Mouse (Mus musculus): Measurements from ENCODE around the gene Pcsk5.
"Not testable (repeated sequence)": the region's sequence is repeated elsewhere in the genome, so short reads cannot be mapped to it uniquely, and the experiment has no call there.

Gene Pcsk5

DNA sequence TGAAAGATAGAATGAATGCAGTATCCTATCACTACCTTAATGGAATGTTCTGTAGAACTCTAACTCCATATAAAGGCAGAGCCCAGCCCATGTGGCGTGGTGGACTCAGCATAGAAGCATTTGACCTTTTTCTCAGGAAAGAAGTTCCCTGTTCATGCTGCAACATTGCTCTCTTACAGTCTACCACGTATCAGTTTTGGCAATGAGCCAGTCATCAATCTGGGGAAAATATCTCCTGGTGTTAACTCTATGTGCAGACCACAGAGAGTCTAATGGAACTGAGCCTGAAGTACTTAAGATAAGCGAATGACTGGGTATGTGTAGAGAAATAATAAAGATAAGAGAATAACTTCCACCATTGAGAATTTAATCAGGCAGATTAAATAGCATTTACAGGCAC is 270.2 kb downstream of the Pcsk5 start:
- no peak for DNase-seq

DNA sequence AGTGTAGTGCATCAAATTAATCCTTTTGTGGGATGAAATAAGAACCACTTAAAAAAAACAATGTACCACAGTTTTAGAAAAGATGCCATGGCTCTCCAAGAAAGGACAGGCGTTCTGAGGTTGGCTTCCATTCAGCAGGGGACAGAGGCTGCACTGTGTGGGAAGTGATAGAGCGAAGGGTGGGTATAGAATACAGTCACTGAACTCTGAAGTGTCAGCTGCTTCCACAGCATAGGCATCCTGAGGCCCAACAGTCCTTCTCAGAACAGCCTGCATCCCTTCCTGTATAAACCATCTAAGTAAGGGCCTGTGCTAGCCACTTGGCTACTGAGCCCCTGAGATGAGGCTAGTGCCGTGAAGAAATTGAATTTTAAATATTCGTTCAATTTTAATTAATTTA is 271.3 kb downstream of the Pcsk5 start:
- no peak for DNase-seq

GRCm38 (mm10) chr19:17558764-17559163 is 278.7 kb downstream of the Pcsk5 start:
- DNase-seq, result no peak

- no peak for DNase-seq
These were observed 282.3 kb downstream of the Pcsk5 start for GRCm38 (mm10) chr19:17555159-17555558.

DNA sequence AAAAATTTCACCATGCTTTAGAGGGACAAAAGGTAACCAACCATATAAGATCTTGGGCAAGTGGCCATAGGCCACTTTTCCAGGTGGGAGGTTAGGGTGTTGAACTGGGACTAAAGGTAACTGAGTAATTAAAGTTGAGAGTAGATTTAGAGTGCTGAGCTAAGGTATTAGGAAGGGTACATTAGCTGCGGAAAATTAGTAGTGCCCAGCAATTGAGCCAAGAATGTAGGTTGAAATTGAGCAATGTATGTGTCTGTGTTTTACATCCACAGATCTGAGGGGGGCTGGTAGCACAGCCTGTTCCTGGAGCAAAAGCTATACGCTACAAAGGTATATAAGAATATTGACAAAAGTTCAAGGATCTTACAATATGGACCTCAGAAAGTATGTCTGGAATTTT is 282.9 kb downstream of the Pcsk5 start:
- DNase-seq, result no peak

GRCm38 (mm10) chr19:17553396-17554100 is 283.9 kb downstream of the Pcsk5 start:
- no peak for DNase-seq

GRCm38 (mm10) chr19:17528746-17529532 is 308.5 kb downstream of the Pcsk5 start:
- DNase-seq, result no peak

- DNase-seq, result no peak
These were observed 311.9 kb downstream of the Pcsk5 start for GRCm38 (mm10) chr19:17525558-17525957.

- no peak for DNase-seq
These were observed 323.0 kb downstream of the Pcsk5 start for GRCm38 (mm10) chr19:17514456-17514855.

GRCm38 (mm10) chr19:17511283-17511682 is 326.1 kb downstream of the Pcsk5 start:
- no peak for DNase-seq

DNA sequence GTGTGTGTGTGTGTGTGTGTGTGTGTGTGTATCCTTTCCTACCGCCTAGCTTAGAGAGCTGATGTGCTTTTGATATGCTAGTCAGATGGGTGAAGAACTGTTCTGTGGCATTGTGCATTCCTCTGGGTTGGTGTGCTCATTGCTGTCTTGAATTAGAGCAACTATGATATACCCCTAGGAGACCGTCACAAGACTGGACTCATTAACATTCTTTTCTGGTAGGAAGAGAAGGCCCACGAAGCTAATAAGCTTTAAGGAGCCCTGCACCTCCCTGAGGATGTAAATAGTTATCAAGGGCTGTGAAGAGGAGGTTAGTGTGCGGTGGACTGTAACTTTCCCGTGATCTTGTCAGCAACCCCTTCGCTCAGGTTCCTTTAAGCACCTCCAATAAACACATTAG is 333.2 kb downstream of the Pcsk5 start:
- no peak for DNase-seq

DNA sequence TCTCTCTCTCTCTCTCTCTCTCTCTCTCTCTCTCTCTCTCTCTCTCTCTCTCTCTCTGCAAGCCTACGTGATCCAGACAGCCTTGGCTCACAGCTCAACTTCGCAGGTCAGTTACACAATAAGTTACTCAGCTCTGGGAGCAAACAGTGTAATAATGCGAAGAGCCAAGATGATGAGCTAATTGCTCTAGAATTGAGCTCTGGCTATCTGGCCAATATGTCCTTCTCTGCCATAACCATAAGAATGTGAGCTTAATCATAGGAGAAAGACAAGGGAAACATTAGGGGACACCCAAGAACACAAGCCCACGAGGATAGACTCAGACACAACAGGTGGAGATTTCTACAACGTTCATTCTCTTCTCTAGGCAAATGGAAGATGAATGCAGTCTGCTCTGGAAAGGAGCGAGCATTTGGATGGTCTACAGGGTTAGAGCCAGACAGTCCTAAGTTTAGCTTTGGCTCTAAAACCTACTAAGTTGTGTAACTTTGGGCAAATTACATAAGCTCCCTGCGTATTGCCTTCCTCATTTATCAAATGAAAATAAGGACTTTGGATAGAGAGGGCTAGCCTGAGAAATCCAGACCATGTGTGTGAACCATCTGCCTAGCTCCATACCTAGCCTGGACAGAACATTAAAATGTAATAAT is 338.7 kb downstream of the Pcsk5 start:
- no peak for DNase-seq

DNA sequence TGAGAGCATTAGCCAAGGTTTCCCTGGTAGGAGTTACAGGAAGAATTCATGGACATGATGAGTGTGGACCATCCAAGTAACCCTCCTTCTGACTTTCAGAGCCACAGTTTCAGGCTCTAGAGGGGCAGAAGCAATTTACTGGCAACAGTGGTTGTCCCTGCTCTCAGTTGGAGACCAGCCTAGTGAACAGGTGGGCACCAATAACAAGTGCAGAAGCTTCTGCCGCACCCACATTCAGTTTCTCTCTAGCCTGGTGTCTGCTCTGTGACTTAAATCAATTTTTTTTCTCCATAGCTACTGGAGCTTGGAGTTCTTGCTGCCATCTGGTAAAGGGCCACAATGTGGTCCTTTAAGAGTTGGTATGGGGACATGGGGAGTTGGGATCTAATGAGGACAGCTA is 341.3 kb downstream of the Pcsk5 start:
- no peak for DNase-seq

DNA sequence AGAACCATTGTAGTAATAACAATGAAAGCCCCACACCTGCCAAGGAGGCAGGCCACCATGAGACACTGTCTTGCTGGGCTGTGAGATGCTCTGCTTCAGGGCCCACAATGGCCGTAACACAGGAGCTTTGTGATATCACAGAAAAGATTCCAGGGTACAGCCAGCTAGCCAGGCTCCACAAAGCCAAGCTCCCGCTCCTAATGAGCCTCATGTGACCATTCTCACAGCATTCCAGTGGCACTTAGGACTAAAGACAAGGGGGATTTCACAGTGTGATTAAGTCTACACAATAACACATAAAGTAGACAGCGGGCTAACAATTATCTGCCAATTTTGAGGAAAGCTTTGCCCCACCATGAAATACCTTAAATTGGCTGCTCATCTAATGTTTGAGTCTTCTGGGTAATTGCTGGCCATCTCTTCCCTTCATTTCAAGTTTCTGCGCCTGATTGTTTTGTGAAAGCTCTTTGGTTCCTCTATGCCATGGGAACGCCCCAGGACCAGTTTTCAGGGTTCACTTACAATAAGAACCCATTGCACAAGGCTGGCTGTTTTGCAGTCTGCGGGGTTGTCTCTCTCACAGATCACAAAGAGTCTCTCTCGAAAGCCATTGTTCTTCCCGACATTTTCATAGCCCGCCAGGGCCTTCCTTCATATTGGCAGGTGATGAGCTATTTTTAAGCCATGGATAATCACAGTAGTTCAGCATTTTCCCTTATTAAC is 345.4 kb downstream of the Pcsk5 start:
- no peak for DNase-seq

DNA sequence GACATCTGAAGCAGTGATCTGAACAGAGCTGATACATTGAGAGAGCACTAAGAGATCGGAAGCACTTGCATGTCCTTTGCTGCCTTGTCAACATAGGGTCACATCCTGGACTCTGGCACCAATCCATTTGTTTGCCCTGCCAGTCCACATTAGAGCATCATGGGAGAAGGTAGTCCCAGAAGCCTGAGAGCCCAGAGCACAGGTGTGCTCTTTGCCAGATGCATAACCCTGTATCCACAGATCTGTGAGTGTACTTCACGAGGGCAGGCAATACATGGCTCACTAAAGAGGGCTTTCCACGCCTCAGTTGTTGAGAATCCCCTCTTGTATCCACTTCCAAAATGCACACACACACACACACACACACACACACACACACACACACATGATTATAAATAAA is 346.1 kb downstream of the Pcsk5 start:
- no peak for DNase-seq

- no peak for DNase-seq
These were observed 347.6 kb downstream of the Pcsk5 start for GRCm38 (mm10) chr19:17489866-17490141.

- DNase-seq, result no peak
These were observed 348.2 kb downstream of the Pcsk5 start for GRCm38 (mm10) chr19:17489041-17489865.

DNA sequence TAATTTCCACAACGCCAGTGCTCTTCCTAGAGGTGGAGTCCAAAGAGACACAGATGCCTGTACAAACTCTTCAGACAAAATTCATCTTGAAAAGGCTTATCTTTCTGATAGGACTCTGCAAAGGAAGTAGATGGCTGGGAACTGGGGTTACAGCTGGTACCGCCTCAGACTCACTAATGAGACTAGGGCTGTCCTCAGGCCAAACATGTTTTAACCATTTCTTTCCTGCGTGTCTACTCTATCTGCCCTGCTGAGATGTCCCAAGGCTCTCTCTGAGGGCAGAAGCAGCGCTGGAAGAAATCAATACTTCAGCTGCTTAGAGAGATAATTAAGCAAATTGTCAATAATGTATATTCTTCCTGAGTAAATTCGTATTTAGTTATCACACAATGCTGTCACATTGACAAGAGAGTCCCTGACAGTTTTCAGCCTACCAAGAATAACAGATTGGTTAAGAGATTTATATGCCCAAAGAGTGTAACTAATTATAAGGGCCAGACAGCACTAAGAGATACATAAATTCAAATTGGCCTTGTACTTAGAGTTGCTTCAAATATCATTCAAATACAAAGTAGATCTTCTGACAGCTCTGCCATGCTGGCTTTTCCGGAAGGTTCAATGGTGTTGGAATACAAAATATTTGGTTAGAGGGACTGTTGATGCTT is 355.2 kb downstream of the Pcsk5 start:
- DNase-seq, result no peak

GRCm38 (mm10) chr19:17479471-17479870 is 358.0 kb downstream of the Pcsk5 start:
- no peak for DNase-seq

DNA sequence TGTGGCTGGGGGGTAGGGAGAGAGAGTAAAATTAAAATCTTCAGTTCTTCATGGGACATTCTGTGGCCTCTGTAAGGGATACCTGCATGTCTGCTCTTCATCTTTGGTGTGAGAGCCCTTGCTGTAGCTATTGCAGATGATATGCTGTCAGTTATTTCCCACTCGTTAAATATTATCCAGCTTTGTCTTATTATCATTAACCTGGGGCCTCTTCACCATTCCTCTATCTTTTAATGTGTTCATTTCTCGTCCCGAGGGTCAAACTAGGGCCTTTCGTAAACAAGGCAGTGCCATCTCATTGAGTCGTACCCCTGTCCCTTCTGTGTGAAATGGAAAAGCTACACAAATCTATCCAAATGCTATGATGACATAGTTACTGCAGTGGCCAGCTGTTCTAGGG is 361.4 kb downstream of the Pcsk5 start:
- DNase-seq, result no peak

- DNase-seq, result not testable (repeated sequence)
These were observed 364.3 kb downstream of the Pcsk5 start for GRCm38 (mm10) chr19:17473138-17473537.

GRCm38 (mm10) chr19:17471861-17472260 is 365.6 kb downstream of the Pcsk5 start:
- DNase-seq, result no peak

Measured in right cerebral cortex, postnatal 4 days (tissue).